Mouse (Mus musculus): Measurements from ENCODE around the gene Adcy7. TPM values are rescaled to one million over a fixed set of nuclear protein-coding genes. Genes with fewer than 3 reads are reported as not detected.

Gene Adcy7
- total and polyA plus RNA-seq, 2 experiments from 2014 or later = 4.0 to 9.4 TPM

DNA sequence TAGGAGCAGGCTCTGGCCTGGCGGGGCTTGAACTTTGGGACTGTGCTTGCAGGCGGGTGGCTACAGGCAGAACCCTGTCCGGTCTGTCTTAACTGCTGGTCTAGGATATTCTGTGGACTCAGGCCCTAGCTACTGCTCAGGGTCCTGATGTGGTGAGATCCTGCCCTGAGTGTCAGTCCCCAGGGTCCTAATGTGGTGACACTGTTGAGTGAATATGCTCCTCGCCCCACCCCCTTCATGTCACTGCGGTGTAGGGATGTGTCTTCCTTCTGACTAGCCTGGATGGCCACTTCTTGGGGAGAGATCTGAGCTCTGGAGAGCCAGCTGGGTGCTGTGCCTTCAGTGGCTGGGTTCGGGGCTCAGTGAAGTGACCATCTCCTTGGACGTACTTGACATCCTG, 37.7 kb downstream of the Adcy7 start:
- Histone ChIP-seq H3K4me3 (ENCODE audit: low read depth, low read length) (no peak overlapping the region), H3K36me3 (ENCODE audit: insufficient read depth) (no peaks in the 10 kb centered on the region), H3K9ac (no peak overlapping the region), H3K27me3 (ENCODE audit: insufficient read depth, low read length) (no peaks in the 10 kb centered on the region), H3K4me1 (ENCODE audit: insufficient read depth) (no peaks in the 10 kb centered on the region), H3K4me2 (ENCODE audit: low read depth) (no peak overlapping the region), H3K27ac (ENCODE audit: low read depth, low read length) (no peak overlapping the region), H3K9me3 (ENCODE audit: low read length) (no peaks in the 10 kb centered on the region)
- TF ChIP-seq CTCF (IDR thresholded peaks at IDR 0.05; ENCODE audit: low read depth) = no peak
- 94% methylated on average over 7 of the region's 7 CpGs for WGBS
- no peak for ATAC-seq
- no peak for DNase-seq

DNA sequence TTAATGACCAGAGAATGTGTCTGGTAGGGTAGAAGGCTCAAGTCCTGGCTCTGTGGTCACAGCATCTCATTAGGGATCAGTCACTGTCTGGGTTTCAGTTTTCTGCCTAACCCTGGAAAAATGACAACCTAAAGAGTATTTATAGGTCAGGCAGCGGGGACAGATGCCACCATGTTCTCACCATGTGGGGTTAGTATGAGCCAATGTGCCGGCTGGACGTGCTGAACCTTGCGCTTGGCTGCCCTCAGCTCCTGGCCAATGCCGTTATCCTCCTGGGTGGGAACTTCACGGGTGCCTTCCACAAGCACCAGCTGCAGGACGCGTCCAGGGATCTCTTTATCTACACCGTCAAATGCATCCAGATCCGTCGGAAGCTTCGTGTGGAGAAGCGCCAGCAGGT, 38.1 kb downstream of the Adcy7 start:
- no peaks in the 10 kb centered on the region for H3K27me3 ChIP-seq (ENCODE audit: insufficient read depth, low read length)
- no peak overlapping the region for H3K9ac ChIP-seq
- no peaks in the 10 kb centered on the region for H3K9me3 ChIP-seq (ENCODE audit: low read length)
- no peaks in the 10 kb centered on the region for H3K4me1 ChIP-seq (ENCODE audit: insufficient read depth)
- DNase-seq (no peak), ATAC-seq (no peak)
- no peak overlapping the region for H3K4me3 ChIP-seq (ENCODE audit: low read depth, low read length)
- no peak overlapping the region for H3K27ac ChIP-seq (ENCODE audit: low read depth, low read length)
- 91% methylated on average over 13 of the region's 13 CpGs for WGBS
- TF ChIP-seq CTCF (IDR thresholded peaks at IDR 0.05; ENCODE audit: low read depth) = no peak
- H3K4me2 ChIP-seq (ENCODE audit: low read depth) = no peak overlapping the region
- no peaks in the 10 kb centered on the region for H3K36me3 ChIP-seq (ENCODE audit: insufficient read depth)

DNA sequence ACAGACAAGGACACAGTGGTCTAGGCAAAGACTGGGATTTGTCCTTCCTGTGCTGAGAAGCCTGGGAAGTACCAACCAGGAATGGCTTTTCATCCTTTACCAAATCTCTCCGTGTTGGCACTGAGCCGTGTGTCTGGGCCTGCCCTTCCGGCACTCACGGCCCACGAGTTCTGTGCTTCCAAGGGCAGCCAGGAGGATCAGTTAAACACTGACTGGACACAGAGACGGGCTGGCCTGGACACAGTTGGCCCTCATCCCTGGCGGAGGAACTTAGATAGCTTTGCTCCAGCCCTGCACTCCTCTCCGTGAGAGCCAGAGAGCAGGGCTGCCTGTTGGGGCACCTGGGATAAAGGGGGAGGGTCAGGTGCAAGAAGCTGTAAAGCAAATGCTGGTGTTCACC, 40.8 kb downstream of the Adcy7 start:
- DNase-seq = no peak
- H3K27me3 ChIP-seq (ENCODE audit: insufficient read depth, low read length) = no peaks in the 10 kb centered on the region
- H3K9me3 ChIP-seq (ENCODE audit: low read length) = no peaks in the 10 kb centered on the region
- 70% methylated on average over 8 of the region's 8 CpGs for WGBS
- no peaks in the 10 kb centered on the region for H3K36me3 ChIP-seq (ENCODE audit: insufficient read depth)
- H3K27ac ChIP-seq (ENCODE audit: low read depth, low read length) = no peak overlapping the region
- no peak overlapping the region for H3K9ac ChIP-seq
- ATAC-seq = no peak
- no peak overlapping the region for H3K4me3 ChIP-seq (ENCODE audit: low read depth, low read length)
- TF ChIP-seq CTCF (IDR thresholded peaks at IDR 0.05; ENCODE audit: low read depth) = no peak
- H3K4me2 ChIP-seq (ENCODE audit: low read depth) = no peak overlapping the region
- H3K4me1 ChIP-seq (ENCODE audit: insufficient read depth) = no peaks in the 10 kb centered on the region

DNA sequence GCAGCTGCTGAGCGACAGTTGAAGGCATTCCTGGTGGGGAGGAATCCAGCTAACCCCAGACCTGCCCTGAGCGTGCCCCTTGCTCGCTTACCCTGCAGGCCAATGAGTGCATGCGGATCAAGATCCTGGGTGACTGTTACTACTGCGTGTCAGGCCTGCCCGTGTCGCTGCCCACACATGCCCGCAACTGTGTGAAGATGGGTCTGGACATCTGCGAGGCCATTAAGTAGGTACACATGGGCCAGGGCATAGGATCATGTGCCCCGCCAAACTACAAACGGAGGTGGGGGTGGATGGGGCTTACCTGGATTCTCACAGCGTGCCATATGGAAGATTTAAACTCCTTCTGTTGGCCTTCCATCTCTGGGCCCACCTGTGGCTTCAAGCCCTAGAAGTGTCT, 41.8 kb downstream of the Adcy7 start:
- Histone ChIP-seq H3K9me3 (ENCODE audit: low read length) (no peaks in the 10 kb centered on the region), H3K9ac (no peak overlapping the region), H3K4me2 (ENCODE audit: low read depth) (no peak overlapping the region), H3K4me1 (ENCODE audit: insufficient read depth) (no peaks in the 10 kb centered on the region), H3K36me3 (ENCODE audit: insufficient read depth) (no peaks in the 10 kb centered on the region), H3K27me3 (ENCODE audit: insufficient read depth, low read length) (no peaks in the 10 kb centered on the region), H3K4me3 (ENCODE audit: low read depth, low read length) (no peak overlapping the region), H3K27ac (ENCODE audit: low read depth, low read length) (no peak overlapping the region)
- DNase-seq (no peak), ATAC-seq (no peak)
- no peak for TF ChIP-seq CTCF (IDR thresholded peaks at IDR 0.05; ENCODE audit: low read depth)
- WGBS = 96% methylated on average over 12 of the region's 12 CpGs

DNA sequence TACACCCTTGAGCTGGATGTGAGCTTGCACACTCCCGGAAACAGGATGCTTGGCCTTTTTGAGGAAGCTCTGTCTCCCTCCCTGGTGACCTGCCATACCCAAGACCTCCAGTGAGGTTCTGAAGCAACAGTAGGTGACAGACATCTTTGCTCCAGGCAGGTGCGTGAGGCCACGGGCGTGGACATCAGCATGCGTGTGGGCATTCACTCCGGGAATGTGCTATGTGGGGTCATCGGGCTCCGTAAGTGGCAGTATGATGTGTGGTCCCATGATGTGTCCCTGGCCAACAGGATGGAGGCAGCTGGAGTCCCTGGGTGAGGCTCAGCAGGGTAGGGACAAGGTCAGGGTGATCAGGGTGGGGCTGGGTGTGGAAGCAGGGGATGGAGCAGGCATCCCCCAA, 43.1 kb downstream of the Adcy7 start:
- 96% methylated on average over 8 of the region's 8 CpGs for WGBS
- DNase-seq = no peak

DNA sequence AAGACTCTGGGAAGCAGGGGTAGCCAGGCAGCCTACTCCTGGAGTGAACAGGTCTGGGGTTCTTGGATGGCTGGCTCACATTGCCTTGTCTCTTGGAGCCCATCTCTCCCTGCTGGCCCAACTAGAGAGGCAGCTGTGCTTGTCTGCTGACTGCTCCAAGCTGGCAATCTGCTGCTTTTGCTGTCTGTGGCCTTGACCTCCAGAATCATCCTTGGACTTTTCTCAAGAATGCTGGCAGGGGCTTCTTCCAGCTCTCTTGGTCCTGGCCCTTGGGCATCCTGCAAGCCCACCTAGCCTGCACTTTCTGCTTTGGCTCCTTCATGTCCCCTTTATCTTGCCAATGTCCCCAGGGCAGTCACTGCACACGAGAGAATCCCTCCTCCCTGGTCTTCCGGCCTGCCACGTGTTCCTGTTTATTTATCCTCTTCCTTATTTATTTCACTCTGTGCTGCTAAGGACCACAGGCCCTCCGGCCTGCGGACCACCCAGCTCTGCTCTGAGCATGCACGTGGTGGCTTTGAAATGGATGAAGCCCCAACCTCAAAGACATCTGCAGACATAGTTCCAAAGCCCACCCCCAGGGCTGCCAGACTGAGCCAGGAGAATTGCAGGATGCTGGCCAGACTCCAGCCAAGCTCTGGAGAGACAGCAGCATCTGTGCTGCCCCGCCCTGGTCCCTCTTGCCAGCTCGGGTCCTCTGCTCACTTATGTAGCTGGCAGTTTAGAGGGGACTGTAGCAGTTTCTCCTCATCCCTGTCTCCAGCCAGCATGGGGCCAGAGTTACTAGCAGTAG, 44.1 kb downstream of the Adcy7 start:
- DNase-seq (peak; percentile 74), ATAC-seq (peak; percentile 89)
- Histone ChIP-seq H3K27me3 (ENCODE audit: insufficient read depth, low read length) (no peaks in the 10 kb centered on the region), H3K9ac (no peak overlapping the region), H3K4me2 (ENCODE audit: low read depth) (no peak overlapping the region), H3K4me1 (ENCODE audit: insufficient read depth) (no peaks in the 10 kb centered on the region), H3K4me3 (ENCODE audit: low read depth, low read length) (no peak overlapping the region), H3K36me3 (ENCODE audit: insufficient read depth) (no peaks in the 10 kb centered on the region), H3K9me3 (ENCODE audit: low read length) (no peaks in the 10 kb centered on the region), H3K27ac (ENCODE audit: low read depth, low read length) (peak overlapping the region; percentile 45; the same call in 1 of the 2 replicates)
- 21% methylated on average over 8 of the region's 8 CpGs for WGBS
- TF ChIP-seq CTCF (IDR thresholded peaks at IDR 0.05; ENCODE audit: low read depth) = no peak

More for the DNA sequence above, 43.1 kb downstream of the Adcy7 start:
- Histone ChIP-seq H3K4me3 (ENCODE audit: low read depth, low read length) (no peak overlapping the region), H3K27ac (ENCODE audit: low read depth, low read length) (no peak overlapping the region), H3K9me3 (ENCODE audit: low read length) (no peaks in the 10 kb centered on the region), H3K36me3 (ENCODE audit: insufficient read depth) (no peaks in the 10 kb centered on the region), H3K4me2 (ENCODE audit: low read depth) (no peak overlapping the region), H3K27me3 (ENCODE audit: insufficient read depth, low read length) (no peaks in the 10 kb centered on the region), H3K4me1 (ENCODE audit: insufficient read depth) (no peaks in the 10 kb centered on the region), H3K9ac (no peak overlapping the region)
- ATAC-seq = no peak
- no peak for TF ChIP-seq CTCF (IDR thresholded peaks at IDR 0.05; ENCODE audit: low read depth)

DNA sequence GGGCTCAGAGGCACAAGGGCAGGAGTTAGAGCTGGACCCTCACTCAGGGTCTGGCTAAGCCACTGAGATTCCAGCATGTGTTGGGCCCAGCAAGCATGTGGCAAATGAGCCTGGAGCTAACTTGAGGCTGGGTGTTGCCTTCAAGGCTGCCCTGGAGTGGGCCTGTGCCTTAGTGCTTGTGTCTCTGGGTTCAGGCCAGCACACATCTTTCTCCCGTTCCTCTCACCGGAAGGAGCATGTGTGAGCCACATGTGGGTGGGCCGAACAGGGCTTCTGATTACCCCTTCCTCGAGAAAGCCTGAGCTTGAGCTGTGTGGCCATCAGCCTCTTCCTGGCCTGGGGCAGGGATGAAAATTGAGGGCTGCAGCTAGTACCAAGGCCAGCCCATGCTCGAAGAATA, 45.1 kb downstream of the Adcy7 start:
- Histone ChIP-seq H3K27me3 (ENCODE audit: insufficient read depth, low read length) (no peaks in the 10 kb centered on the region), H3K4me2 (ENCODE audit: low read depth) (no peak overlapping the region), H3K9me3 (ENCODE audit: low read length) (no peaks in the 10 kb centered on the region), H3K9ac (no peak overlapping the region), H3K4me3 (ENCODE audit: low read depth, low read length) (no peak overlapping the region), H3K36me3 (ENCODE audit: insufficient read depth) (no peaks in the 10 kb centered on the region), H3K4me1 (ENCODE audit: insufficient read depth) (no peaks in the 10 kb centered on the region), H3K27ac (ENCODE audit: low read depth, low read length) (no peak overlapping the region)
- no peak for TF ChIP-seq CTCF (IDR thresholded peaks at IDR 0.05; ENCODE audit: low read depth)
- DNase-seq (no peak), ATAC-seq (no peak)
- 74% methylated on average over 5 of the region's 5 CpGs for WGBS
